Mouse (Mus musculus) embryonic facial prominence, embryonic 10.5 days (tissue): ENCODE measurements around the gene Arhgef28. TPM values are rescaled to one million over a fixed set of nuclear protein-coding genes. Genes with fewer than 3 reads are reported as not detected.

ENCODE experiments used
- DNase-seq: peaks from one replicate; pipeline ENCODE4 v3.0.0-alpha.2; 2017; ENCODE audit warnings: low spot score
- H3K27ac ChIP-seq: fragments of 300-500 bp; sonication (generic); replicated peaks from 2 replicates; pipeline ENCODE4 v1.5.1; 2016; ENCODE audit warnings: mild to moderate bottlenecking
- H3K27me3 ChIP-seq: fragments of 300-500 bp; sonication (generic); replicated peaks from 2 replicates; pipeline ENCODE4 v1.6.1; 2016; ENCODE audit warnings: low read depth, mild to moderate bottlenecking; ENCODE audit not compliant: poor library complexity, severe bottlenecking
- H3K36me3 ChIP-seq: fragments of 300-500 bp; sonication (generic); replicated peaks from 2 replicates; pipeline ENCODE4 v1.6.1; 2016; ENCODE audit warnings: mild to moderate bottlenecking, moderate library complexity
- H3K4me1 ChIP-seq: fragments of 300-500 bp; sonication (generic); 2 replicates; pipeline ENCODE4 v1.6.1; 2016
- H3K4me3 ChIP-seq: fragments of 300-500 bp; sonication (generic); 2 replicates; pipeline ENCODE4 v1.5.1; 2016; ENCODE audit warnings: mild to moderate bottlenecking, moderate library complexity
- H3K9me3 ChIP-seq: fragments of 300-500 bp; sonication (generic); 2 replicates; pipeline ENCODE4 v1.6.1; 2016; ENCODE audit warnings: mild to moderate bottlenecking
- WGBS: fragments of 180-500 bp; shearing (Covaris S2); methylation state at CpG from one replicate; pipeline ENCODE4 v1.1.7; 2016; 5-methylcytosine and 5-hydroxymethylcytosine counted together
- polyA plus RNA-seq: library from polyadenylated mRNA; unstranded; fragments of >200 nt; fragmentation: Nextera tagmentation; extraction: Ambion mirVana; gene quantifications from 2 replicates; pipeline ENCODE4 v1.2.1, GENCODE M21; 2016

Arhgef28 gene
- polyA plus RNA-seq, 1 experiment from 2014 or later: 9.6 TPM

GRCm38 (mm10) chr13:98175323-98176007 lies 30.8 kb downstream of the Arhgef28 start:
- Histone ChIP-seq H3K4me3 (no peak overlapping the region), H3K4me1 (peaks cover 21% of the 10 kb centered on the region), H3K27me3 (no peaks in the 10 kb centered on the region), H3K9me3 (no peaks in the 10 kb centered on the region), H3K27ac (no peak overlapping the region), H3K36me3 (no peaks in the 10 kb centered on the region)
- 80% methylated on average over 10 of the region's 10 CpGs for WGBS
- no peak for DNase-seq

- no peaks in the 10 kb centered on the region for H3K9me3 ChIP-seq
- 85% methylated on average over 6 of the region's 6 CpGs for WGBS
- no peak for DNase-seq
Observed at GRCm38 (mm10) chr13:98173008-98173407, 33.2 kb downstream of the Arhgef28 start.

GRCm38 (mm10) chr13:98172365-98172764 lies 33.9 kb downstream of the Arhgef28 start:
- Histone ChIP-seq H3K27ac (no peak overlapping the region), H3K9me3 (no peaks in the 10 kb centered on the region)

More at GRCm38 (mm10) chr13:98173008-98173407, 33.2 kb downstream of the Arhgef28 start:
- no peak overlapping the region for H3K27ac ChIP-seq
- H3K36me3 ChIP-seq: no peaks in the 10 kb centered on the region
- peaks cover 21% of the 10 kb centered on the region for H3K4me1 ChIP-seq
- H3K4me3 ChIP-seq: no peak overlapping the region
- H3K27me3 ChIP-seq: no peaks in the 10 kb centered on the region

GRCm38 (mm10) chr13:98171706-98172105 lies 34.5 kb downstream of the Arhgef28 start:
- Histone ChIP-seq H3K4me3 (no peak overlapping the region), H3K4me1 (peaks cover 18% of the 10 kb centered on the region), H3K36me3 (no peaks in the 10 kb centered on the region), H3K27me3 (no peaks in the 10 kb centered on the region), H3K27ac (no peak overlapping the region), H3K9me3 (no peaks in the 10 kb centered on the region)
- DNase-seq: no peak
- WGBS: 95% methylated on average over 4 of the region's 4 CpGs

More at GRCm38 (mm10) chr13:98172365-98172764, 33.9 kb downstream of the Arhgef28 start:
- Histone ChIP-seq H3K27me3 (no peaks in the 10 kb centered on the region), H3K4me1 (peaks cover 21% of the 10 kb centered on the region), H3K4me3 (no peak overlapping the region), H3K36me3 (no peaks in the 10 kb centered on the region)
- no peak for DNase-seq
- WGBS: 76% methylated on average over 11 of the region's 11 CpGs

GRCm38 (mm10) chr13:98171257-98171656 lies 35.0 kb downstream of the Arhgef28 start:
- no peak for DNase-seq
- no peak overlapping the region for H3K27ac ChIP-seq
- H3K27me3 ChIP-seq: no peaks in the 10 kb centered on the region
- 86% methylated on average over 12 of the region's 12 CpGs for WGBS
- H3K4me3 ChIP-seq: no peak overlapping the region
- H3K36me3 ChIP-seq: no peaks in the 10 kb centered on the region
- H3K9me3 ChIP-seq: no peaks in the 10 kb centered on the region
- peaks cover 18% of the 10 kb centered on the region for H3K4me1 ChIP-seq

- Histone ChIP-seq H3K4me3 (no peak overlapping the region), H3K4me1 (no peaks in the 10 kb centered on the region), H3K36me3 (no peaks in the 10 kb centered on the region), H3K27ac (no peak overlapping the region), H3K27me3 (no peaks in the 10 kb centered on the region), H3K9me3 (no peaks in the 10 kb centered on the region)
- WGBS: 75% methylated on average over 6 of the region's 6 CpGs
- no peak for DNase-seq
Observed at GRCm38 (mm10) chr13:98164878-98165277, 41.4 kb downstream of the Arhgef28 start.

GRCm38 (mm10) chr13:98161496-98161895 lies 44.7 kb downstream of the Arhgef28 start:
- no peaks in the 10 kb centered on the region for H3K9me3 ChIP-seq
- no peaks in the 10 kb centered on the region for H3K36me3 ChIP-seq
- DNase-seq: no peak
- no peak overlapping the region for H3K4me3 ChIP-seq
- WGBS: 91% methylated on average over 8 of the region's 8 CpGs
- no peaks in the 10 kb centered on the region for H3K27me3 ChIP-seq
- no peak overlapping the region for H3K27ac ChIP-seq
- no peaks in the 10 kb centered on the region for H3K4me1 ChIP-seq

GRCm38 (mm10) chr13:98156656-98157055 lies 49.6 kb downstream of the Arhgef28 start:
- Histone ChIP-seq H3K4me3 (no peak overlapping the region), H3K9me3 (no peaks in the 10 kb centered on the region), H3K4me1 (no peaks in the 10 kb centered on the region), H3K27me3 (no peaks in the 10 kb centered on the region), H3K27ac (no peak overlapping the region), H3K36me3 (no peaks in the 10 kb centered on the region)
- WGBS: 69% methylated on average over 7 of the region's 7 CpGs
- DNase-seq: no peak

GRCm38 (mm10) chr13:98152759-98153158 lies 53.5 kb downstream of the Arhgef28 start:
- no peak overlapping the region for H3K4me3 ChIP-seq
- peaks cover 4% of the 10 kb centered on the region for H3K4me1 ChIP-seq
- no peaks in the 10 kb centered on the region for H3K27me3 ChIP-seq
- no peak for DNase-seq
- no peak overlapping the region for H3K27ac ChIP-seq
- H3K9me3 ChIP-seq: no peaks in the 10 kb centered on the region
- WGBS: 93% methylated on average over 8 of the region's 8 CpGs
- H3K36me3 ChIP-seq: no peaks in the 10 kb centered on the region

- no peaks in the 10 kb centered on the region for H3K36me3 ChIP-seq
- no peak for DNase-seq
- H3K9me3 ChIP-seq: no peaks in the 10 kb centered on the region
- WGBS: 62% methylated on average over 5 of the region's 5 CpGs
- no peaks in the 10 kb centered on the region for H3K27me3 ChIP-seq
- peaks cover 18% of the 10 kb centered on the region for H3K4me1 ChIP-seq
- H3K27ac ChIP-seq: no peak overlapping the region
- H3K4me3 ChIP-seq: no peak overlapping the region
Observed at GRCm38 (mm10) chr13:98147532-98147931, 58.7 kb downstream of the Arhgef28 start.

GRCm38 (mm10) chr13:98146573-98147160 lies 59.6 kb downstream of the Arhgef28 start:
- peak; percentile 22 for DNase-seq
- Histone ChIP-seq H3K4me3 (no peak overlapping the region), H3K27me3 (no peaks in the 10 kb centered on the region), H3K4me1 (peaks cover 18% of the 10 kb centered on the region), H3K9me3 (no peaks in the 10 kb centered on the region), H3K36me3 (no peaks in the 10 kb centered on the region), H3K27ac (no peak overlapping the region)
- WGBS: 70% methylated on average over 8 of the region's 8 CpGs

- Histone ChIP-seq H3K9me3 (no peaks in the 10 kb centered on the region), H3K4me1 (peaks cover 22% of the 10 kb centered on the region), H3K4me3 (no peak overlapping the region), H3K27me3 (no peaks in the 10 kb centered on the region), H3K27ac (no peak overlapping the region), H3K36me3 (no peaks in the 10 kb centered on the region)
- DNase-seq: no peak
- WGBS: 84% methylated on average over 7 of the region's 7 CpGs
Observed at GRCm38 (mm10) chr13:98145310-98145709, 60.9 kb downstream of the Arhgef28 start.

GRCm38 (mm10) chr13:98143000-98143399 lies 63.2 kb downstream of the Arhgef28 start:
- Histone ChIP-seq H3K27me3 (no peaks in the 10 kb centered on the region), H3K27ac (no peak overlapping the region), H3K4me3 (no peak overlapping the region), H3K9me3 (no peaks in the 10 kb centered on the region), H3K36me3 (no peaks in the 10 kb centered on the region), H3K4me1 (peaks cover 21% of the 10 kb centered on the region)
- WGBS: 94% methylated on average over 10 of the region's 10 CpGs
- no peak for DNase-seq
